ENCODE assay signal across 19 mouse cellular contexts in genomic region chr19:57294356-57294755, GRCm38 (mm10). TPM values are rescaled to one million over a fixed set of nuclear protein-coding genes. Genes with fewer than 3 reads are reported as not detected.
DNase-seq lines count a peak whose midpoint lies in the region; ATAC-seq and TF ChIP-seq lines count a peak whose summit lies in the region.
"Had no signal": no experiment of that assay in that cellular context is flagged by ENCODE, and none has a peak within 500 bp of the region (broad histone marks: within the 10 kb centered on the region; RNA-seq: fewer than 3 reads in every experiment).

No protein-coding gene starts in this region.

- peak; percentile 32; the same call in 1 of the 2 replicates for ATAC-seq in cerebellum, adult (ENCODE audit: insufficient number of reproducible peaks, low FRiP score, low TSS enrichment)
- ATAC-seq in lung, embryonic 15.5 days (ENCODE audit: borderline replicate concordance, extremely low read depth, low FRiP score, low TSS enrichment) = no peak
- no peak for ATAC-seq in stomach, embryonic 16.5 days (ENCODE audit: insufficient read depth, low FRiP score)
- ATAC-seq: activated CD4-positive, CD25-positive, alpha-beta regulatory T cell, adult 4 months; CD4-positive, CD25-positive, alpha-beta regulatory T cell, adult 4 months; forebrain, embryonic 16.5 days; midbrain, embryonic 16.5 days had no signal

- intact Hi-C loops in heart, adult 2 months (cut with DNase I) = loop anchor here (2.0 kb wide), 1 partner anchor 28 kb away; no protein-coding TSS in a partner anchor

- H3K36me3 ChIP-seq in heart, adult 2 months (ENCODE audit: control insufficient read depth, insufficient read depth, low read length) = peaks cover 19% of the 10 kb centered on the region
- no peaks in the 10 kb centered on the region for H3K36me3 ChIP-seq in lung, embryonic 15.5 days
- H3K36me3 ChIP-seq in stomach, embryonic 16.5 days (ENCODE audit: control insufficient read depth, insufficient read depth, low read length) = no peaks in the 10 kb centered on the region
- H3K36me3 ChIP-seq: hindbrain, embryonic 15.5 days; limb, embryonic 15.5 days; liver, embryonic 15.5 days; neural tube, embryonic 15.5 days had no signal

- H3K79me2 ChIP-seq in heart, adult 2 months (replicated peaks; ENCODE audit: control insufficient read depth, insufficient read depth, low read length) = peaks cover 8% of the 10 kb centered on the region

- TF ChIP-seq CTCF in heart, adult 2 months (IDR thresholded peaks at IDR 0.05) = peak; percentile 47

- WGBS in heart, adult 2 months = 31% methylated on average over 4 of the region's 4 CpGs
- whole genome bisulfite sequencing in lung, embryonic 15.5 days = 72% methylated on average over 4 of the region's 4 CpGs
- whole genome bisulfite sequencing in stomach, embryonic 16.5 days = 71% methylated on average over 4 of the region's 4 CpGs

- peak overlapping the region; percentile 84 for H3K27ac ChIP-seq in heart, adult 2 months
- H3K27ac ChIP-seq in lung, embryonic 15.5 days = peak overlapping the region; percentile 24
- peak overlapping the region; percentile 1; the same call in 1 of the 2 replicates for H3K27ac ChIP-seq in stomach, embryonic 16.5 days (ENCODE audit: low read length)
- H3K27ac ChIP-seq: hindbrain, embryonic 15.5 days; limb, embryonic 15.5 days; liver, embryonic 15.5 days; neural tube, embryonic 15.5 days had no signal

- H3K9ac ChIP-seq in heart, adult 2 months (ENCODE audit: low read depth, low read length) = peak overlapping the region; percentile 33
- no peak overlapping the region for H3K9ac ChIP-seq in lung, embryonic 15.5 days
- no peak overlapping the region for H3K9ac ChIP-seq in stomach, embryonic 16.5 days (ENCODE audit: low read length)
- H3K9ac ChIP-seq: hindbrain, embryonic 15.5 days; limb, embryonic 15.5 days; liver, embryonic 15.5 days; neural tube, embryonic 15.5 days had no signal

- TF ChIP-seq POLR2A in heart, adult 2 months (IDR thresholded peaks at IDR 0.05; ENCODE audit: insufficient read depth, low read depth, low read length) = no peak

- no peaks in the 10 kb centered on the region for H3K27me3 ChIP-seq in heart, adult 2 months (ENCODE audit: control insufficient read depth, insufficient read depth, low read length)
- H3K27me3 ChIP-seq in lung, embryonic 15.5 days = no peaks in the 10 kb centered on the region
- no peaks in the 10 kb centered on the region for H3K27me3 ChIP-seq in stomach, embryonic 16.5 days (ENCODE audit: control insufficient read depth, insufficient read depth, low read length)
- H3K27me3 ChIP-seq: hindbrain, embryonic 15.5 days; limb, embryonic 15.5 days; liver, embryonic 15.5 days; neural tube, embryonic 15.5 days had no signal

- no peak overlapping the region for H3K4me2 ChIP-seq in lung, embryonic 15.5 days
- no peak overlapping the region for H3K4me2 ChIP-seq in stomach, embryonic 16.5 days (ENCODE audit: low read depth, low read length)
- H3K4me2 ChIP-seq: hindbrain, embryonic 15.5 days; limb, embryonic 15.5 days; liver, embryonic 15.5 days; neural tube, embryonic 15.5 days had no signal

- no peak overlapping the region for H3K4me3 ChIP-seq in heart, adult 2 months
- H3K4me3 ChIP-seq in lung, embryonic 15.5 days = no peak overlapping the region
- H3K4me3 ChIP-seq in stomach, embryonic 16.5 days (replicated peaks; ENCODE audit: low read length) = no peak overlapping the region
- H3K4me3 ChIP-seq: hindbrain, embryonic 15.5 days; limb, embryonic 15.5 days; liver, embryonic 15.5 days; neural tube, embryonic 15.5 days had no signal

- DNase-seq in cerebellum, postnatal 4 days (ENCODE audit: low spot score in 2 of 2) = no peak
- DNase-seq in heart, adult 2 months = peak in 1 of 2 experiments; percentile 42
- no peak for DNase-seq in heart, adult 9 months (ENCODE audit: low spot score in 2 of 2)
- no peak for DNase-seq in lung, postnatal 14 days
- DNase-seq in adrenal gland, postnatal 36 days = no peak
- DNase-seq: embryo, embryonic 11 days; kidney, adult 11 months; thymus, adult 2 months had no signal

- peaks cover 39% of the 10 kb centered on the region for H3K4me1 ChIP-seq in heart, adult 2 months (ENCODE audit: control insufficient read depth, insufficient read depth, low read length)
- peaks cover 6% of the 10 kb centered on the region; the same call in 1 of the 2 replicates for H3K4me1 ChIP-seq in lung, embryonic 15.5 days
- H3K4me1 ChIP-seq in stomach, embryonic 16.5 days (ENCODE audit: control insufficient read depth, insufficient read depth, low read length) = peaks cover 7% of the 10 kb centered on the region; the same call in 1 of the 2 replicates
- H3K4me1 ChIP-seq: hindbrain, embryonic 15.5 days; neural tube, embryonic 15.5 days had no signal

- no peak for TF ChIP-seq EP300 in heart, adult 2 months (IDR thresholded peaks at IDR 0.05; ENCODE audit: insufficient read depth, low read depth, low read length)

- no peaks in the 10 kb centered on the region for H3K9me3 ChIP-seq in lung, embryonic 15.5 days
- no peaks in the 10 kb centered on the region for H3K9me3 ChIP-seq in stomach, embryonic 16.5 days (replicated peaks; ENCODE audit: control insufficient read depth, low read length)
- H3K9me3 ChIP-seq: hindbrain, embryonic 15.5 days; limb, embryonic 15.5 days; liver, embryonic 15.5 days; neural tube, embryonic 15.5 days had no signal

RNA-seq across cellular contexts. Expression of gene Ablim1, which starts 20.4 kb away (rescaled TPM):
- total RNA-seq in heart, adult 2 months (2021) = 100 to 1,000 TPM; 418 to 454 TPM
- 101 and 165 TPM in 2 replicates for polyA plus RNA-seq in heart, adult 2 months (2012; rRNA removed)
- 39.3 and 48.2 TPM in 2 replicates for polyA plus RNA-seq in lung, embryonic 15.5 days (2015; fragmentation: Nextera tagmentation; extraction: Ambion mirVana)
- 66.5 and 85.4 TPM in 2 replicates for polyA plus RNA-seq in stomach, embryonic 16.5 days (2015; fragmentation: Nextera tagmentation; extraction: Ambion mirVana)
- 10 to 100 TPM; 34.0 to 37.0 TPM for total RNA-seq in adrenal gland, postnatal 36 days (2021)

Comparison
In these comparisons a context has a peak if more than half of its experiments do, and no peak if none do; other contexts are left out.
1. H3K27ac ChIP-seq: peak in every context shown above with its lines; median percentile 84 in heart, adult 2 months; 24 in lung, embryonic 15.5 days; 1 in stomach, embryonic 16.5 days.